Mouse (Mus musculus) testis, adult 2 months (tissue): ENCODE results near the gene Kcna6.

ENCODE experiments used
- CTCF ChIP-seq: fragments of 200-500 bp; IDR thresholded peaks from 2 replicates; pipeline ENCODE4 v1.5.1; 2012; ENCODE audit warnings: low read depth, mild to moderate bottlenecking, inconsistent platforms, low read length, moderate library complexity; ENCODE audit not compliant: control insufficient read depth, insufficient read depth, insufficient replicate concordance
- POLR2A ChIP-seq: fragments of 200-500 bp; IDR thresholded peaks from 2 replicates; pipeline ENCODE4 v1.6.1; 2012; ENCODE audit warnings: low read depth, mild to moderate bottlenecking, inconsistent platforms, low read length, moderate library complexity; ENCODE audit not compliant: control insufficient read depth

DNA sequence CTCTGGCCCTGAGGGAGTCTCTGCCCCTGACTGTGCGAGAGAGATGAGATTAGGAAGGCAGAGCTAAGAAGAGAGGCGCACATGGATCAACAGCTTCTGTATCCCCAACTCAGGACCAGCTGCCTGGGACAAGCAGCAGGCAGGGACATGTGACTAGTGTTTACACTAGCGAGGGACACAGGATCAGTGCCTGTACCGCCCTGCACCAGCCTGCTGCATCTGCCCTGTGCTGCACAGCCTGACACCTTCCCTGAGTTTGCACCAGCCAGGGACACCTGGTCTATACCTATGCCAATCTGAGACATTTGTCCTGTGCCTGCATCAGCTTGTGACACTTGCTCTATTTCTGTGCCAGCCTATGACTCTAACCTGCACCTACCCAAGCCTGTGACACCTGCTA, 33.4 kb upstream of the Kcna6 start:
- TF ChIP-seq CTCF, result no peak
- TF ChIP-seq POLR2A, result no peak
